Mouse (Mus musculus) limb, embryonic 13.5 days (tissue): ENCODE data around the gene Hoxd13. TPM values are rescaled to one million over a fixed set of nuclear protein-coding genes. Genes with fewer than 3 reads are reported as not detected.

Source experiments
- ATAC-seq: fragments of 200-750 bp; cut with Nextera tagmentation; 2 replicates; pipeline ENCODE4 v1.8.0; 2017; ENCODE audit warnings: low read depth, moderate number of reproducible peaks, moderate TSS enrichment; ENCODE audit not compliant: low FRiP score
- H3K27ac ChIP-seq: fragments of 300-500 bp; sonication (generic); 2 replicates; pipeline ENCODE4 v1.5.1; 2015; ENCODE audit warnings: inconsistent platforms, mild to moderate bottlenecking, moderate library complexity
- H3K27me3 ChIP-seq: fragments of 300-500 bp; sonication (generic); 2 replicates; pipeline ENCODE4 v1.6.1; 2015; ENCODE audit warnings: mild to moderate bottlenecking, inconsistent platforms
- H3K36me3 ChIP-seq: fragments of 300-500 bp; sonication (generic); 2 replicates; pipeline ENCODE4 v1.6.1; 2015; ENCODE audit warnings: inconsistent platforms, mild to moderate bottlenecking, moderate library complexity
- H3K4me1 ChIP-seq: fragments of 300-500 bp; sonication (generic); 2 replicates; pipeline ENCODE4 v1.6.1; 2015; ENCODE audit warnings: inconsistent platforms
- H3K4me2 ChIP-seq: fragments of 300-500 bp; sonication (generic); replicated peaks from 2 replicates; pipeline ENCODE4 v1.6.1; 2015; ENCODE audit warnings: inconsistent platforms, mild to moderate bottlenecking, moderate library complexity
- H3K4me3 ChIP-seq: fragments of 300-500 bp; sonication (generic); 2 replicates; pipeline ENCODE4 v1.5.1; 2015; ENCODE audit warnings: moderate library complexity, mild to moderate bottlenecking, inconsistent platforms
- H3K9ac ChIP-seq: fragments of 300-500 bp; sonication (generic); 2 replicates; pipeline ENCODE4 v1.6.1; 2015; ENCODE audit warnings: mild to moderate bottlenecking, inconsistent platforms
- H3K9me3 ChIP-seq: fragments of 300-500 bp; sonication (generic); 2 replicates; pipeline ENCODE4 v1.6.1; 2016; ENCODE audit warnings: inconsistent platforms
- WGBS: fragments of 180-500 bp; shearing (Covaris S2); methylation state at CpG from one replicate; pipeline ENCODE4 v1.1.7; 2015; 5-methylcytosine and 5-hydroxymethylcytosine counted together
- polyA plus RNA-seq: library from polyadenylated mRNA; unstranded; fragments of >200 nt; fragmentation: Nextera tagmentation; extraction: Ambion mirVana; gene quantifications from 2 replicates; pipeline ENCODE4 v1.2.1, GENCODE M21; 2015

Gene Hoxd13
- polyA plus RNA-seq, 1 experiment from 2014 or later, result 48.5 TPM

GRCm38 (mm10) chr2:74691995-74692807 is 24.1 kb downstream of the Hoxd13 start:
- peak overlapping the region; percentile 91 for H3K4me2 ChIP-seq

DNA sequence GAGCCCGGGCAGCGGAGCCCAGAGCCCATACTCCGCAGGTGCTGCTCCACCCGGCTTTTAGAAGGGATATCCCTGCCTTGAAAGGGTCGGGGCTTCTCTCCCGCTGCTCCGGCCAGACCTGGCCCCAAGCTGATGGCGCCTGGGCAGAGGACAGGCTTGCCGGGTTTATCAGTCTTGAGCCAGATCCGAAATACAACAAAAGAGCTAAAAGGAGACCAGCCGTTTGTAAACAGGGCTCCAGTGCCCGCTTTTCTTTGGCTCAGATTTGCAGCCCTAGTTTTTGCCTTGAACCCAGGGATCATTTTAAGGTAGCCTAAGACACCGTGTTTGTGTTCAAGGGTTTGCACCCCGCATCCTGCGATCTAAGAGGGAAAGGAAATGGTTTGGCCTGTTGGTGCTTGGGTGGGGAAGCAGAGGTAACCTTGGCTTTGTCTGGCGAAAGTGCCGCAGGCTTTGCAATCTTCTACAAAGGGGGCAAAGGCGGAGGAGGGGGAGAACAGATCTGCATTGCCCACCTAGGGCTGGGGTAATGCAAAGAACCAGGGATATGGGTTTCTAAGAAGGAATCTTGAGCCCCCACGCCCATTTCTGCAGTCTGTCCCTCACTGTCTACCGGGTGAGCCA is 24.8 kb downstream of the Hoxd13 start:
- H3K4me2 ChIP-seq, result peak overlapping the region; percentile 91
- no peaks in the 10 kb centered on the region for H3K9me3 ChIP-seq
- peak overlapping the region; percentile 60 for H3K4me3 ChIP-seq
- peaks cover 13% of the 10 kb centered on the region; the same call in 1 of the 2 replicates for H3K36me3 ChIP-seq
- no peak for ATAC-seq
- WGBS, result 5% methylated on average over 20 of the region's 20 CpGs
- peaks cover 64% of the 10 kb centered on the region for H3K4me1 ChIP-seq
- H3K27me3 ChIP-seq, result peaks cover 52% of the 10 kb centered on the region
- peak overlapping the region; percentile 95 for H3K27ac ChIP-seq
- peak overlapping the region; percentile 92 for H3K9ac ChIP-seq

More at GRCm38 (mm10) chr2:74691995-74692807, 24.1 kb downstream of the Hoxd13 start:
- WGBS, result 3% methylated on average over 35 of the region's 35 CpGs
- peaks cover 66% of the 10 kb centered on the region for H3K4me1 ChIP-seq
- H3K9me3 ChIP-seq, result no peaks in the 10 kb centered on the region
- peak overlapping the region; percentile 92 for H3K9ac ChIP-seq
- H3K4me3 ChIP-seq, result peak overlapping the region; percentile 60
- no peak for ATAC-seq
- peaks cover 16% of the 10 kb centered on the region; the same call in 1 of the 2 replicates for H3K36me3 ChIP-seq
- H3K27ac ChIP-seq, result peak overlapping the region; percentile 95
- H3K27me3 ChIP-seq, result peaks cover 48% of the 10 kb centered on the region

GRCm38 (mm10) chr2:74693432-74693827 is 25.3 kb downstream of the Hoxd13 start:
- peaks cover 13% of the 10 kb centered on the region; the same call in 1 of the 2 replicates for H3K36me3 ChIP-seq
- peak overlapping the region; percentile 92 for H3K9ac ChIP-seq
- ATAC-seq, result no peak
- 15% methylated on average over 4 of the region's 4 CpGs for WGBS
- H3K4me3 ChIP-seq, result peak overlapping the region; percentile 60
- H3K27me3 ChIP-seq, result peaks cover 55% of the 10 kb centered on the region
- peak overlapping the region; percentile 91 for H3K4me2 ChIP-seq
- H3K27ac ChIP-seq, result peak overlapping the region; percentile 95
- H3K9me3 ChIP-seq, result no peaks in the 10 kb centered on the region
- peaks cover 61% of the 10 kb centered on the region for H3K4me1 ChIP-seq

- no peak for ATAC-seq
- peaks cover 13% of the 10 kb centered on the region; the same call in 1 of the 2 replicates for H3K36me3 ChIP-seq
- H3K4me3 ChIP-seq, result peak overlapping the region; percentile 60
- peak overlapping the region; percentile 92 for H3K9ac ChIP-seq
- H3K9me3 ChIP-seq, result no peaks in the 10 kb centered on the region
- peak overlapping the region; percentile 39; the same call in 1 of the 2 replicates for H3K27ac ChIP-seq
- H3K4me1 ChIP-seq, result peaks cover 64% of the 10 kb centered on the region
- H3K27me3 ChIP-seq, result peaks cover 53% of the 10 kb centered on the region
- H3K4me2 ChIP-seq, result peak overlapping the region; percentile 91
- 9% methylated on average over 16 of the region's 16 CpGs for WGBS
These were observed 26.0 kb downstream of the Hoxd13 start for GRCm38 (mm10) chr2:74694066-74694465.

DNA sequence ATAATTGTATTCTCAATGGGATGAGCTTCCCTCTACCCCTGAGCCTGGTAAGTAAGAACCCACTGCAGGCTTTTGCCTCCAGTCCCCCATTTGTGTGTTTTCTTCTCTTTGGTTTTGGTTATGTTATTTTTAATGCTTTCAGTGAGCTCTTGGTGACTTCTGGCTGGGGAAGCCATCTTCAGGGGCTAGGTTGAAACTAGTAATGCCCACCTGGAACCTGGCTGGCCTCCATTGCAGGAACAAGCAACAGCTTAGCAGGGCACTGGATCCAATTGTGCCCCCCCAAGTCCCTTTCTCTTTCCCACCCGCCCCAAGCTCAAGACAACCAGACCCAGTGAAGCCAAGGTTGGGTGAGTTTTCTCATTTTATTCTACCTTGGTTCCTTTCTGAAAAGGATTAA is 27.3 kb downstream of the Hoxd13 start:
- Histone ChIP-seq H3K27ac (peak overlapping the region; percentile 81), H3K9ac (peak overlapping the region; percentile 90), H3K27me3 (peaks cover 62% of the 10 kb centered on the region), H3K9me3 (no peaks in the 10 kb centered on the region), H3K4me3 (peak overlapping the region; percentile 60), H3K4me1 (peaks cover 72% of the 10 kb centered on the region), H3K4me2 (peak overlapping the region; percentile 91), H3K36me3 (peaks cover 13% of the 10 kb centered on the region; the same call in 1 of the 2 replicates)
- ATAC-seq, result no peak
- 24% methylated on average over 1 of the region's 1 CpGs for WGBS

GRCm38 (mm10) chr2:74695813-74696430 is 27.8 kb downstream of the Hoxd13 start:
- no peak for ATAC-seq
- peak overlapping the region; percentile 81 for H3K27ac ChIP-seq
- WGBS, result 18% methylated on average over 7 of the region's 7 CpGs
- H3K4me2 ChIP-seq, result peak overlapping the region; percentile 91
- H3K9me3 ChIP-seq, result no peaks in the 10 kb centered on the region
- H3K4me1 ChIP-seq, result peaks cover 78% of the 10 kb centered on the region
- peak overlapping the region; percentile 60 for H3K4me3 ChIP-seq
- H3K27me3 ChIP-seq, result peaks cover 67% of the 10 kb centered on the region
- peaks cover 13% of the 10 kb centered on the region; the same call in 1 of the 2 replicates for H3K36me3 ChIP-seq
- H3K9ac ChIP-seq, result peak overlapping the region; percentile 90

- peak overlapping the region; percentile 90 for H3K9ac ChIP-seq
- peaks cover 13% of the 10 kb centered on the region; the same call in 1 of the 2 replicates for H3K36me3 ChIP-seq
- ATAC-seq, result peak; percentile 34
- H3K27me3 ChIP-seq, result peaks cover 68% of the 10 kb centered on the region
- 10% methylated on average over 34 of the region's 34 CpGs for WGBS
- H3K4me3 ChIP-seq, result peak overlapping the region; percentile 60
- H3K4me1 ChIP-seq, result peaks cover 74% of the 10 kb centered on the region
- peak overlapping the region; percentile 91 for H3K4me2 ChIP-seq
- peak overlapping the region; percentile 81 for H3K27ac ChIP-seq
- no peaks in the 10 kb centered on the region for H3K9me3 ChIP-seq
These were observed 28.6 kb downstream of the Hoxd13 start for GRCm38 (mm10) chr2:74696442-74697335.

GRCm38 (mm10) chr2:74697567-74698121 is 29.5 kb downstream of the Hoxd13 start, which contains the start of gene Hoxd9:
Gene Hoxd9 (plus strand): TSS chr2:74697727.
- under 1% methylated on average over 43 of the region's 43 CpGs for WGBS
- ATAC-seq, result peak; percentile 24
- Histone ChIP-seq H3K9me3 (no peaks in the 10 kb centered on the region), H3K4me1 (peaks cover 66% of the 10 kb centered on the region), H3K27ac (peak within 1 kb of the TSS; percentile 87), H3K36me3 (peaks cover 5% of the 10 kb centered on the region; the same call in 1 of the 2 replicates), H3K4me3 (peak within 1 kb of the TSS; percentile 60), H3K9ac (peak within 1 kb of the TSS; percentile 90), H3K27me3 (peaks cover 64% of the 10 kb centered on the region), H3K4me2 (peak within 1 kb of the TSS; percentile 91)

DNA sequence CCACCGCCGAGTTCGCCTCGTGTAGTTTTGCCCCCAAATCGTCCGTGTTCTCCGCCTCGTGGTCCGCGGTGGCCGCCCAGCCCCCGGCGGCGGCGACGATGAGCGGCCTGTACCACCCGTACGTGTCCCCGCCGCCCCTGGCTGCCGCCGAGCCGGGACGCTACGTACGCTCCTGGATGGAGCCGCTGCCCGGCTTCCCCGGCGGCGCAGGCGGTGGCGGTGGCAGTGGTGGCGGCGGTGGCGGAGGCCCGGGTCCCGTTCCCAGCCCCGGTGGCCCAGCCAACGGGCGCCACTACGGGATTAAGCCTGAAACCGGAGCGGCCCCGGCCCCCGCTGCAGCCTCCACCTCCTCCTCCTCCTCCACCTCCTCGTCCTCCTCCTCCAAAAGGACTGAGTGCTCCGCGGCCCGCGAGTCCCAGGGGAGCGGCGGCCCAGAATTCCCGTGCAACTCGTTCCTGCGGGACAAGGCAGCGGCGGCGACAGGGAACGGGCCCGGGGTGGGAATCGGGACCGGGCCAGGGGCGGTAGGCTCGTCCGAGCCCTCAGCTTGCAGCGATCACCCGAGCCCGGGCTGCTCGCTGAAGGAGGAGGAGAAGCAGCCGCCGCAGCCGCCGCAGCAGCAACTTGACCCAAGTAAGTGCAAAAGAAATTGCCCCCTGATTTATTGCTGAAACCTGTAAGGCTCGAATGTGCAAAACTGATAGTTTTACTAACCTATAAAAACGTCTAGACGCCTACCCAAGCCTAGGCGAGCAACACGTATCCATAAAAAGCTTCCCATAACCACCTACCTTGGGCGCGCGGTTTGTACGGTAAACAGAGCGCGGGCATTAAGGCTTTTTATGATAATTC is 30.3 kb downstream of the Hoxd13 start:
- Histone ChIP-seq H3K36me3 (no peaks in the 10 kb centered on the region), H3K9me3 (no peaks in the 10 kb centered on the region), H3K27ac (peak overlapping the region; percentile 87), H3K4me3 (peak overlapping the region; percentile 60), H3K4me2 (peak overlapping the region; percentile 91), H3K4me1 (peaks cover 60% of the 10 kb centered on the region), H3K9ac (peak overlapping the region; percentile 90), H3K27me3 (peaks cover 67% of the 10 kb centered on the region)
- 0 out of 2 replicates have a peak, but pooled peaks have one; percentile 21 for ATAC-seq
- WGBS, result under 1% methylated on average over 71 of the region's 86 CpGs

GRCm38 (mm10) chr2:74699053-74699430 is 30.9 kb downstream of the Hoxd13 start:
- Histone ChIP-seq H3K36me3 (no peaks in the 10 kb centered on the region), H3K4me3 (peak overlapping the region; percentile 60), H3K9ac (peak overlapping the region; percentile 90), H3K4me1 (peaks cover 64% of the 10 kb centered on the region), H3K27me3 (peaks cover 69% of the 10 kb centered on the region), H3K9me3 (no peaks in the 10 kb centered on the region), H3K4me2 (peak overlapping the region; percentile 91), H3K27ac (peak overlapping the region; percentile 87; the same call in 1 of the 2 replicates)
- ATAC-seq, result no peak
- 3% methylated on average over 17 of the region's 17 CpGs for WGBS
